Mouse (Mus musculus) mouse trophoblast stem cell (cell line): ENCODE data around the gene Nt5m.

Source experiments
- in situ Hi-C, 2 experiments: fragments of 300-500 bp; cut with MseI, MboI; formaldehyde crosslinking; loops; 2 replicates in 1 of 2; 3 replicates in 1 of 2; pipeline ENCODE4 v1.15.1; 2025

Gene Nt5m

DNA sequence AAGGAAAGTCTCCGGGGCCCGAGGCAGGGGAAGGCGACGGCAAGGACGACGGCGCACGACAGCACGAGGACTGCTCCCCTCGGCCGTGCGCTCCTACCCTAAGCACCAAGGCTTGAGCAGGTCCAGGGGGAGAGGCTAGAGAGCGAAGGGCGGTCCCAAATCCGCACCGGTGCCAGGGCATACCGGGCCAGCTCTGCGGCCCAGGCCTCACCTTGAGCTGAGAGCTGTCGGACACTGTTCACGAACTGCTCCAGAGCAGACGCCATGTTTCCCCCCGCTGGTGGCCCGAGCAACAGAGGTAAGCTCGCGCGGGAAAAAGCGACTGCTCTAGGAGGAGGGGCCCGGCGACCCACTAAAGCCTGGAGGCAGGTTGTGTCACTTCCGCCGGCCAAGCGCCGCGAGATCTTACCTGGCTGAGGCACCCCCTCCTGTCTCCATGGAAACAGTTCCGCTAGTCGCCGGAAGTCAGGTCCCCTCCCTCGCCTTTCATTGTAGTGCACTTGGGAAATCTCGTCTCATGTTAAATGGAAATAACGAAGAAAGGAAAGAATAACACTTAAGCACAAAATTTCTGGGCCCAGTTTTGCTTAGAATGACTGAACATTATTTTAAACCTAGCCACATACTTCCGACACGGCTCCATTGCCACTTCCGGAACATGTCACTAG, 346 bp downstream of the Nt5m start, which contains the start of gene Cops3:
Gene Cops3 (minus strand): TSS at position 380 of the 668 bp plus-strand sequence.
- in situ Hi-C loops, result no loop called here

DNA sequence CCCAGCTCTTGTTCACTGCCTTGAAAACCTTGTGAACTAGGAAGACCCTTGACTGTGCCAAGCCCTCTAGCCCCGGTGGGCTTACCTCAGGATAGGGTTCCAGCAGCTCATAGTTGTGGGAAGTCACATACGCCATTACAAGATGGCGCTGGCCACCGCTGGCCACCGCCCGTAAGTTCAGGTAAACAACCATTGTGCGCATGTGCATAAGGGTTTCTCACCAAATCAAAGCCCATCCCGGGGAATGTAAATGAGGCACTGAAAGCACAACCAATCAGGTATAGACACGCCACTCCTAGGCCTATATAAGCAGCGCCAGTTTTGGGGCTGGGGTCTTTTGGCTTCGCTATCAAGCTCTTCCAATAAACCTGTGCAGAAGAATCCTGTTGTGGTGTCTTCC, 7.1 kb downstream of the Nt5m start:
- in situ Hi-C loops, result no loop called here

DNA sequence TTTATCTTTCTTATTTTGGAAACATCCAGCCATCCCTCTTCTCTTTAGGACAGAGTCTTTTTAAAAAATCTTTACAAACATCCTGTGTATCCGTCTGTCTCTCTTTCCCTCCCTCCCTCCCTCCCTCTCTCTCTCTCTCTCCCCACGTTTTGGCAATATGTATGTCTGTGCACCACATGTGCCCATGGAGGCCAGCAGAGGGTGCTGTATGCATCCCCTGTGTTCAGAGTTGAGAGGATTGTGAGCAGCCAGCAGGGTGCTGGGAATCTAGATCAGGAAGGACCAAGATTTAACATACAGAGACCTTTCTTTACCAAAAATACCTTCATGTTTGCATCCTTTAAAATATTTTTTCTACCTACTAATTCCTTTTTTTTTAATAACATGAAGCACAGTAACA, 7.9 kb downstream of the Nt5m start:
- in situ Hi-C loops, result no loop called here

- in situ Hi-C loops, result no loop called here
Measured at GRCm38 (mm10) chr11:59847891-59848884, 8.9 kb downstream of the Nt5m start.

- in situ Hi-C loops, result no loop called here
Measured at GRCm38 (mm10) chr11:59852865-59853264, 13.6 kb downstream of the Nt5m start.

GRCm38 (mm10) chr11:59860467-59860866, 21.2 kb downstream of the Nt5m start:
- in situ Hi-C loops, result loop anchor here in 1 of 2 experiments (10.0 kb wide), 1 partner anchor 1774 kb away; no protein-coding TSS in a partner anchor

DNA sequence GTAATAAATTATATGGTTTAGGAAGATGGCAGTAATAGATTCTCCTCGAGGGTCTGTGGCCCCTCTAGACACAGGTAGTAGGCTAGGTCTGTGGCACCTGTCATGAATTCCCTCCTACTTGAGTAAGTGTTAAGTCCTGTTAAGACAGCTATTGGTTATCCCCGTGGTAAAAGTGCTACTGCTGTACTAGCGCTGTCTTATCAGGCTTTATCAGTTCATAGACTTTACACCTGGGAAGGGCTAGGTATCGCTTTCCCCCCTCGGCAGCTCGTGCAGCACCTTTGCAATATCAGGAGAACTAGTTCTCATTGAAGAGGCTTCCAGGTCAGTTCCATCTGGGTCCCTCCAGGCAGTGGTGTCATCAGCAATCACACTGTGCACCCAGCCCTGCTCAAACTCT, 25.1 kb downstream of the Nt5m start:
- in situ Hi-C loops, result loop anchor here in 1 of 2 experiments (10.0 kb wide), 1 partner anchor 1770 kb away; no protein-coding TSS in a partner anchor

- in situ Hi-C loops, result no loop called here
Measured at GRCm38 (mm10) chr11:59872124-59872523, 32.9 kb downstream of the Nt5m start.

GRCm38 (mm10) chr11:59880031-59880430, 40.8 kb downstream of the Nt5m start:
- in situ Hi-C loops, result loop anchor here in 1 of 2 experiments (5.0 kb wide), 1 partner anchor 197 kb away; no protein-coding TSS in a partner anchor

GRCm38 (mm10) chr11:59885217-59885986, 46.2 kb downstream of the Nt5m start:
- in situ Hi-C loops, result no loop called here

DNA sequence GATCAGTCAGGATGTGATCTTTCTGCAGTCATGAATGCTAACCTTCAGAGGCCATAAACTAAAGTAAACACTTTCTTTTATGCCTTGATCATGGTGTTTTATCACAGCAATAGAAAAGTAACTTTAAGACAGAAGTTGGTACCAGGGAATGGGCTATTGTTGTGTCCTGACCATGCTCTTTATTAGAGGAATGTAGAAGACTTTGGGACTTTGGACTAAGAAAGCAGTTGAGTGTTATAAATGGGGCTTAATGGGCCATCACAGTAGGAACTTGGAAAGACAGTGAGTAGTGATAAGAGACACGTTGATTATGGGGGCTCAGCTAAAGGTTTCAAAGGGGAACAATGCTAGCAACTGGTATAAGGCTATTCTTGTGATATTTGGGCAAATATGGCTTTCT, 47.7 kb downstream of the Nt5m start:
- in situ Hi-C loops, result no loop called here

- in situ Hi-C loops, result no loop called here
Measured at GRCm38 (mm10) chr11:59888151-59888550, 48.9 kb downstream of the Nt5m start.

DNA sequence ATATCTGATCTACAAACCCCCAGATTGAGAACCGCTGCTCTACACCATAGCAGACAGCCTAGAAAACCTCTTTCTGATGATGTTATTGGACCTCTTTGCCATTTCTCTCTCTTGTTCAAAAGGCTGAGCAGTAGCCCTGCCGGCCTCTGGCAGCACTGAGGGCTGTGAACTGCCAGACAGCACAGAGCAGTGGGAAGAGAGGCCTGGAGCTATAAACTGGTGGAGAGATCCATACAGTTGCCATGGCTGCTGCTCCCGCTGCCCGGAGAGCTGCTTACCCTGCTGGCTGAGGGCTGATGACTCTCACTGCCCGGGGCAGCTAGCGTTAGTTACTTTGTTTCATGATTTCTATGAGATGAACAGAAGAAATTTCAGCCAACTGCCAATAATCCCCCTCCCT, 52.6 kb downstream of the Nt5m start:
- in situ Hi-C loops, result no loop called here

DNA sequence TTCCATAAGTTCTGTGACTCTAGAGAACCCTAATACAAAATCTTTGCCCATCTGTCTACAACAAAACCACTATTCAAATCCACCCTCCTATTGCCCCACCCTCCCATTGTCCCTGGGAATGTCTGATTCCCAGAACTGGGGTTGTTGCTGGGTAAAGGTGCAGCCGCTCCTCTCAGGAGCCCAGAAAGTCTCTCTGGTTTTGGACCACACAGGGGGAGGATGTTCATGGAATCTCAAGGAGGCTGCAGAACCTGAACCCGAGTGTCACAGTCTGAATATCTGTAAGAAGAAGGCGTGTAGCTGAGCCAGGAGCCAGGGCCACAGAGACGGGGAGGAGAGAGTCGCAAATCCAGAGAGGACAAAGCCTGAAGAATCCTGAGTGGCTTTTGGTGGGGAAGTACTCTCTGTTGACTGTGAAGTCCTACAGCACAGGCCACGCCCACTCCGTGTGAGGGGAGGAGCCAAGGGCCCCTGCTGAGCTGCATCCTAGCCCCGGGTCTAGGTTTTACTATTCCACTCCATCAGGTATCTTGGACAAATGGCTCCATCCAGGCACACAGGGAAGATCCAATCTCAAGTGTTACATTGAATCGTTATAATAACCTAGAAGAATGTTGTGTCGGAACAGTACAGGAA, 54.0 kb downstream of the Nt5m start:
- in situ Hi-C loops, result no loop called here

- in situ Hi-C loops, result no loop called here
Measured at GRCm38 (mm10) chr11:59894916-59895315, 55.7 kb downstream of the Nt5m start.

GRCm38 (mm10) chr11:59895316-59895715, 56.1 kb downstream of the Nt5m start:
- in situ Hi-C loops, result no loop called here

DNA sequence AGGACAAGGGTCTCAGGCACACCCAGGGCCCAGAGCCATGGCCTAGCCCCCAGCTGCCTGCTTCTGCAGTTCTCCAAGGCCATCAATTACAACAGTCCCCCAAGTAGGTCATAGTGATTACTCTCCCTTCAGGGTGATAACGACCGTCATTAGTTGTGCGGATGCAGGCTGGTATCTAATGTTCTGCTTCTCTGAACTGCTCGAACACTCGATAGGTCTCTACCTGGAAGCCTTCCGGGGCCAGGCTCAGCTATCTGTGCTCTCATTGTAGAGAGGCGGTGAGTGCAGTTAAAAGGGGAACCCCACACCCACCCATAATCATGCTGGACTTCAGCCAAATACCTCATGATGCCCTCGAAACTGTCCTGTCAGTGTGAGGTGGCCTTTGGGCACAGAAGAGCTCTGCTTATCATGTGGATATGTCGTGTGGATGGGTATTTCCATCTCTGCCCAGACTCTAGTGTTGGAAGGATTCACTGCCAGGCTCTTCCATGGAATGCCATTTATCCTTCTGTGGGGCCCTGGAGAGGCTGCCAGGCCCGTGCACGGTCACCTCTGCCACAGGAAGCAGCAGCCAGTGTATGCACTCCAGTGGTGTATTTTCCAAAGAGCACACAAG, 58.8 kb downstream of the Nt5m start:
- in situ Hi-C loops, result no loop called here

GRCm38 (mm10) chr11:59899711-59900685, 60.8 kb downstream of the Nt5m start:
- in situ Hi-C loops, result no loop called here

DNA sequence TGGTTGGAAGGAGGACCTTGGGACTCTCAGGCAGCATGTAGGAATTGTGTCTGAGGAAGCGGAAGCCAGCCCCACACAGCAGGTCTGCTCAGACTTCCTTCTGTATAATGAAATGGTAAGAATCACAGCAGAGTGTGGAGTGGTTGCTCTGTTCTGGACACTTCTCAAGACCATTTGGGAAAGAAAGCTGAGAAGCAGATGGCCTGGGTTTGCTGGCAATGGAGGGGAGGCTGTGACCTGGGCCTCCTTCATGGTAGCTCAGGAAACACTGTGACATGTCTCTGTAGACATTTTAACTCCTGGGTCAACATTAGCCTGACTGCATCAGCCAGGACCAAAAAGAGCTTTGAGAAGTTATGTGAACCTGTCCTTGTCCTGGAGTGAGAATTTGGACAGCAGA, 61.7 kb downstream of the Nt5m start:
- in situ Hi-C loops, result no loop called here
